Mouse (Mus musculus) myocyte (in vitro differentiated cells): ENCODE measurements around the gene Efemp1.

Source experiments
- MYOD1 ChIP-seq, 3 experiments: IDR thresholded peaks; one replicate each; pipeline ENCODE4 v1.6.1; 2011; ENCODE audit warnings: control low read depth in 2 of 3, low read depth in 2 of 3, mild to moderate bottlenecking in 2 of 3, moderate library complexity in 1 of 3; ENCODE audit not compliant: insufficient read length in 2 of 3, control insufficient read depth in 1 of 3
- POLR2A ChIP-seq: IDR thresholded peaks from one replicate; pipeline ENCODE4 v1.6.1; 2011; ENCODE audit warnings: low read depth, mild to moderate bottlenecking, control low read depth, moderate library complexity; ENCODE audit not compliant: insufficient read length
- REST ChIP-seq: IDR thresholded peaks from one replicate; pipeline ENCODE4 v1.6.1; 2011; ENCODE audit warnings: mild to moderate bottlenecking, control low read depth, moderate library complexity; ENCODE audit not compliant: insufficient read depth, insufficient read length

DNA sequence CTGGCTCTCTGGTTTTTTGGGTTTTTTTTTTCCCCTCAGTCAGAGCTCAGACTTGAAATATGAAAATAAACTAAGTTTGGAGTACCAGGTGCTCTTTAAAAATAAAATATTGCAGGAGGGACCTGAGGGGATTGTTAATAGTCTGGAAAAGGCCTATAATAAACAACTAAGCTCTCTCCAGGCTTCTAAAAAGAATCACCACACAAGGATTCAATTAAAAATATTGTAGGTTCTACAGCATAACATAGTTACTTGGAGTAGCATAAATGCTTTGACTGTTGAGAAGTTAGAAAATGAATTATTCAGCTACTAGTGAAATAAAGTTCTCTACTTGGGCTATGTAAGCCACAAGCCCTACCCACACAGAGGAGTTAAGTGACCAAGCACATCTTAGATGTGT lies 17.9 kb upstream of the Efemp1 start:
- TF ChIP-seq POLR2A = no peak
- no peak for TF ChIP-seq MYOD1 (IDR thresholded peaks at IDR 0.05; ENCODE audit: control insufficient read depth in 1 of 3, insufficient read length in 2 of 3, low read depth in 2 of 3)
- no peak for TF ChIP-seq REST
